Mouse (Mus musculus) bone marrow, adult 2 months (tissue): Measurements from ENCODE around the gene Rbm6.

ENCODE experiments used
- CTCF ChIP-seq: fragments of 200-500 bp; IDR thresholded peaks from 2 replicates; pipeline ENCODE4 v1.5.1; 2011; ENCODE audit warnings: low read length, control low read depth; ENCODE audit not compliant: control insufficient read depth, insufficient read depth
- POLR2A ChIP-seq: fragments of 200-500 bp; IDR thresholded peaks from 2 replicates; pipeline ENCODE4 v1.6.1; 2011; ENCODE audit warnings: low read depth, mild to moderate bottlenecking, control low read depth, low read length, borderline replicate concordance; ENCODE audit not compliant: control insufficient read depth

GRCm38 (mm10) chr9:107838869-107839268 is 34.2 kb downstream of the Rbm6 start:
- TF ChIP-seq CTCF, result no peak
- TF ChIP-seq POLR2A, result no peak
